Mouse (Mus musculus) liver, adult 2 months (tissue): ENCODE data around the gene Rmnd5b. TPM values are rescaled to one million over a fixed set of nuclear protein-coding genes. Genes with fewer than 3 reads are reported as not detected.
A peak's percentile ranks its signal among the peaks of the same experiment; 100 is the strongest.
"Not testable (repeated sequence)": the region's sequence is repeated elsewhere in the genome, so short reads cannot be mapped to it uniquely, and the experiment has no call there.

ENCODE experiments used
- DNase-seq: peaks from one replicate; pipeline ENCODE4 v3.0.0-alpha.2; 2011; ENCODE audit warnings: low read depth, low spot score; ENCODE audit errors: extremely low read depth
- H3K27ac ChIP-seq: fragments of 200-500 bp; replicated peaks from 2 replicates; pipeline ENCODE4 v1.5.1; 2012; ENCODE audit warnings: low read depth, mild to moderate bottlenecking, control low read depth, inconsistent platforms, low read length; ENCODE audit not compliant: insufficient read depth
- H3K27me3 ChIP-seq: fragments of 200-500 bp; 2 replicates; pipeline ENCODE4 v1.6.1; 2012; ENCODE audit warnings: mild to moderate bottlenecking, moderate library complexity, low read length, inconsistent platforms; ENCODE audit not compliant: control insufficient read depth, insufficient read depth
- H3K36me3 ChIP-seq: fragments of 200-500 bp; 2 replicates; pipeline ENCODE4 v1.6.1; 2012; ENCODE audit warnings: low read length, inconsistent platforms; ENCODE audit not compliant: control insufficient read depth, insufficient read depth
- H3K4me1 ChIP-seq: fragments of 200-500 bp; 2 replicates; pipeline ENCODE4 v1.6.1; 2011; ENCODE audit warnings: low read length; ENCODE audit not compliant: control insufficient read depth, insufficient read depth
- H3K4me3 ChIP-seq: fragments of 200-500 bp; 2 replicates; pipeline ENCODE4 v1.5.1; 2011; ENCODE audit warnings: low read depth, mild to moderate bottlenecking, control low read depth, low read length, moderate library complexity; ENCODE audit not compliant: insufficient read depth
- H3K79me2 ChIP-seq: fragments of 200-500 bp; 2 replicates; pipeline ENCODE4 v1.6.1; 2012; ENCODE audit warnings: inconsistent platforms, mild to moderate bottlenecking, low read length, moderate library complexity; ENCODE audit not compliant: control insufficient read depth, insufficient read depth
- H3K9ac ChIP-seq: fragments of 200-500 bp; 2 replicates; pipeline ENCODE4 v1.6.1; 2012; ENCODE audit warnings: low read depth, mild to moderate bottlenecking, control low read depth, inconsistent platforms, low read length
- CTCF ChIP-seq: fragments of 200-500 bp; IDR thresholded peaks from 2 replicates; pipeline ENCODE4 v1.5.1; 2011; ENCODE audit warnings: low read depth, low read length, control low read depth
- POLR2A ChIP-seq: fragments of 200-500 bp; IDR thresholded peaks from 2 replicates; pipeline ENCODE4 v1.6.1; 2011; ENCODE audit warnings: low read length, control low read depth; ENCODE audit not compliant: insufficient read depth; ENCODE audit errors: extremely low read depth
- WGBS: fragments of 180-500 bp; shearing (Covaris S2); methylation state at CpG from one replicate; pipeline ENCODE4 v1.1.7; 2018; 5-methylcytosine and 5-hydroxymethylcytosine counted together
- polyA plus RNA-seq: library from polyadenylated mRNA; depleted of rRNA; stranded (reverse); fragments of >200 nt; gene quantifications from 2 replicates; pipeline ENCODE4 v1.2.3, GENCODE M21; 2012
- total RNA-seq: library from RNA; depleted of rRNA; stranded (reverse); fragments of >200 nt; gene quantifications from 2 replicates; pipeline ENCODE4 v1.2.3, GENCODE M21; 2014

Rmnd5b gene
- total and polyA plus RNA-seq, 2 experiments = 8.9 to 44.9 TPM

DNA sequence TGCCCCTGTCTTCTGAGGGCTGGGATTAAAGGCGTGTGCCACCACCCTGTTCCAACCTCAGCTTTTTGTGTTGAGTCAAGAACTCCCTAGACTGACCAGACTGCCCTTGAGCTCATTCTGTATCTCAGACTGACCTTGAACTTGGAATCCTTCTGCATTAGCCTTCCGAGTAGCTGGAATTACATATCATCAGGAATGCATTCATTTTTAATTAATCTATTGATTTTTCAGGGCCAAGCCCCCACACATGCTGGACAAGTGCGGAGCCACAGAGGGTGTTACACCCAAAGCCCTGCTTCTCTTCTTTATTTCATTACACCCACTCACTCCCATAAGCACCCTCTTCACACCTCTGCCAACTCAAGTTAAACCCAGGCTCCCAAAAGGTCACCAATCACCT is 2.0 kb downstream of the Rmnd5b start:
- WGBS = 82% methylated on average over 3 of the region's 3 CpGs
- H3K36me3 ChIP-seq = 0 out of 2 replicates have a peak, but pooled peaks cover 2% of the 10 kb centered on the region
- no peak for TF ChIP-seq CTCF
- TF ChIP-seq POLR2A = no peak
- H3K27me3 ChIP-seq = no peaks in the 10 kb centered on the region
- no peak overlapping the region for H3K4me3 ChIP-seq
- H3K4me1 ChIP-seq = peaks cover 6% of the 10 kb centered on the region
- DNase-seq = no peak
- H3K79me2 ChIP-seq = peaks cover 12% of the 10 kb centered on the region; the same call in 1 of the 2 replicates
- H3K27ac ChIP-seq = no peak overlapping the region
- H3K9ac ChIP-seq = no peak overlapping the region

GRCm38 (mm10) chr11:51633200-51633599 is 2.5 kb downstream of the Rmnd5b start:
- not testable (repeated sequence) for H3K4me1 ChIP-seq, H3K36me3 ChIP-seq, DNase-seq, H3K4me3 ChIP-seq, H3K27ac ChIP-seq, H3K27me3 ChIP-seq, H3K9ac ChIP-seq
- WGBS = 89% methylated on average over 7 of the region's 7 CpGs
- H3K79me2 ChIP-seq = peaks cover 12% of the 10 kb centered on the region; the same call in 1 of the 2 replicates

- H3K36me3 ChIP-seq = peaks cover 6% of the 10 kb centered on the region; the same call in 1 of the 2 replicates
- peaks cover 6% of the 10 kb centered on the region for H3K4me1 ChIP-seq
- no peak overlapping the region for H3K4me3 ChIP-seq
- H3K27me3 ChIP-seq = no peaks in the 10 kb centered on the region
- DNase-seq = peak; percentile 79
- WGBS = 58% methylated on average over 6 of the region's 6 CpGs
- H3K27ac ChIP-seq = no peak overlapping the region
- no peak for TF ChIP-seq POLR2A
- TF ChIP-seq CTCF = no peak
- no peak overlapping the region for H3K9ac ChIP-seq
- H3K79me2 ChIP-seq = peaks cover 12% of the 10 kb centered on the region; the same call in 1 of the 2 replicates
Observed at GRCm38 (mm10) chr11:51632130-51632753, 3.5 kb downstream of the Rmnd5b start.

- TF ChIP-seq CTCF (no peak), POLR2A (no peak)
- peaks cover 11% of the 10 kb centered on the region for H3K36me3 ChIP-seq
- H3K27ac ChIP-seq = no peak overlapping the region
- H3K9ac ChIP-seq = no peak overlapping the region
- no peak for DNase-seq
- no peaks in the 10 kb centered on the region for H3K27me3 ChIP-seq
- no peak overlapping the region for H3K4me3 ChIP-seq
- peaks cover 12% of the 10 kb centered on the region; the same call in 1 of the 2 replicates for H3K79me2 ChIP-seq
- WGBS = 80% methylated on average over 15 of the region's 15 CpGs
- no peaks in the 10 kb centered on the region; the same call in 1 of the 2 replicates for H3K4me1 ChIP-seq
Observed at GRCm38 (mm10) chr11:51629651-51630314, 5.9 kb downstream of the Rmnd5b start.

GRCm38 (mm10) chr11:51627907-51628306 is 7.8 kb downstream of the Rmnd5b start:
- no peak overlapping the region for H3K9ac ChIP-seq
- H3K27me3 ChIP-seq = no peaks in the 10 kb centered on the region
- H3K4me1 ChIP-seq = no peaks in the 10 kb centered on the region
- DNase-seq = no peak
- 91% methylated on average over 8 of the region's 8 CpGs for WGBS
- no peak overlapping the region for H3K4me3 ChIP-seq
- H3K79me2 ChIP-seq = peaks cover 10% of the 10 kb centered on the region; the same call in 1 of the 2 replicates
- no peak overlapping the region for H3K27ac ChIP-seq
- TF ChIP-seq POLR2A (no peak), CTCF (no peak)
- peaks cover 13% of the 10 kb centered on the region for H3K36me3 ChIP-seq

DNA sequence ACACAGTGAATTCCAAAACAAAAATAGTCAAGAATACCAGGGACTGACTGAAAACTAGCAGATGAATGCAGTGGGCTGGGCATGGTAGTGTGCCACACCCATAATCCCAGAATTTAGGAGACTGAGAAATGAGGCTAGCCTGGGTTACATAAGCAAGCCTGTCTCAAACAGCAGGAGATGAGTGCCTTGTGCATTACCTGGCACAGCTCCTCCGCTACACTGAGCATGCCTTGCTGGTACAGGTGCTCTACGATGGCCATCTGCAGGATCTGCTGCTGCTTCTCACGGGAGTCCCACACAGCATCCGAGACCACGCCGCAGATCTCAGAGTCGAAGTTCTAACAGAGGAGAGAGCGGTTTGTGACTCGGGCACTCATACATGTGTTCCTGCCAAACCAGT is 8.3 kb downstream of the Rmnd5b start:
- no peak for DNase-seq
- H3K36me3 ChIP-seq = peaks cover 13% of the 10 kb centered on the region

More for the DNA sequence above, 8.3 kb downstream of the Rmnd5b start:
- H3K27ac ChIP-seq = no peak overlapping the region
- H3K9ac ChIP-seq = no peak overlapping the region
- H3K27me3 ChIP-seq = no peaks in the 10 kb centered on the region
- no peak overlapping the region for H3K4me3 ChIP-seq
- H3K4me1 ChIP-seq = no peaks in the 10 kb centered on the region
- 98% methylated on average over 9 of the region's 9 CpGs for WGBS
- peaks cover 10% of the 10 kb centered on the region; the same call in 1 of the 2 replicates for H3K79me2 ChIP-seq
- TF ChIP-seq CTCF = no peak
- TF ChIP-seq POLR2A = no peak
